Mouse (Mus musculus): ENCODE data around the gene Mon1a.

DNA sequence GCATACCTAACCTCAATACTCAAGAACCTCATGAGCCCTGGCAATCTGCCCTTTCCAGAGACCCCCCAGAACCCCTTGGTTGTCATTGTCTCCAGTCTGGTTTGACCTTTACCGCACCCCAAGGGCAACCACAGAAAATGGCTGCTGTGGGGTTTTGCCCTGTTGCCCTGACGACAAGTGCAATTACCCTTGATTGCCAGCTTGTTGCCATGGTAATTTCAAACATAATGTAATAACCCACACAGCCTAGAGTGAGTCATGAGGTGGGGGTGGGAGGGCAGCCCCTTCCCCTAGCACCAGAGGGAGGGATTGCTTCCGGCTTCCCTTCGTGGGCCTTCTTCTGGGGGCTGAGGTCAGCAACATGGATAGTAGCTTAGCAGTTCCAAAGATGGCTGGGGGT is 44.3 kb downstream of the Mon1a start:
- no peak for TF ChIP-seq CTCF (conservative IDR thresholded peaks at IDR 0.05; ENCODE audit: insufficient read depth, insufficient read length, low read depth, low read length)
- no peak for TF ChIP-seq POLR2A (IDR thresholded peaks at IDR 0.05; ENCODE audit: low read depth, low read length)
